Mouse (Mus musculus) ES-Bruce4 (cell line): ENCODE results near the gene Mxra8. TPM values are rescaled to one million over a fixed set of nuclear protein-coding genes. Genes with fewer than 3 reads are reported as not detected.

Experiments used
- H3K27ac ChIP-seq: 2 replicates; pipeline ENCODE4 v1.5.1; 2012; ENCODE audit warnings: low read length, inconsistent platforms; ENCODE audit not compliant: insufficient read depth
- H3K27me3 ChIP-seq: 2 replicates; pipeline ENCODE4 v1.6.1; 2012; ENCODE audit warnings: mild to moderate bottlenecking, low read length, inconsistent platforms; ENCODE audit not compliant: control insufficient read depth, poor library complexity, insufficient read depth, severe bottlenecking
- H3K36me3 ChIP-seq: 2 replicates; pipeline ENCODE4 v1.6.1; 2012; ENCODE audit warnings: inconsistent platforms, mild to moderate bottlenecking, low read length, moderate library complexity; ENCODE audit not compliant: control insufficient read depth, poor library complexity, insufficient read depth, severe bottlenecking
- H3K4me1 ChIP-seq: one replicate; pipeline ENCODE4 v1.8.1; 2011; ENCODE audit warnings: low read length; ENCODE audit not compliant: control insufficient read depth, insufficient read depth
- H3K4me3 ChIP-seq: 2 replicates; pipeline ENCODE4 v1.5.1; 2011; ENCODE audit warnings: low read depth, mild to moderate bottlenecking, low read length
- H3K9ac ChIP-seq: 2 replicates; pipeline ENCODE4 v1.6.1; 2012; ENCODE audit warnings: low read depth, mild to moderate bottlenecking, inconsistent platforms; ENCODE audit not compliant: poor library complexity, severe bottlenecking
- H3K9me3 ChIP-seq: replicated peaks from 2 replicates; pipeline ENCODE4 v1.6.1; 2012; ENCODE audit warnings: mild to moderate bottlenecking, low read length, inconsistent platforms; ENCODE audit not compliant: control insufficient read depth, poor library complexity, insufficient read depth, severe bottlenecking
- CTCF ChIP-seq: IDR thresholded peaks from one replicate; pipeline ENCODE4 v1.8.1; 2011; ENCODE audit warnings: low read depth, low read length
- EP300 ChIP-seq: IDR thresholded peaks from 2 replicates; pipeline ENCODE4 v1.6.1; 2011; ENCODE audit warnings: low read depth, low read length; ENCODE audit not compliant: insufficient read depth
- POLR2A ChIP-seq: IDR thresholded peaks from one replicate; pipeline ENCODE4 v1.8.1; 2011; ENCODE audit warnings: low read length; ENCODE audit not compliant: insufficient read depth
- polyA plus RNA-seq: library from polyadenylated mRNA; stranded (reverse); fragments of >200 nt; gene quantifications from 2 replicates; pipeline ENCODE4 v1.2.4, GENCODE M21; 2011; ENCODE audit warnings: low read depth; ENCODE audit not compliant: missing spikeins, insufficient read depth, insufficient read length

The Mxra8 gene
- polyA plus RNA-seq, 1 experiment: 21.1 TPM

- Histone ChIP-seq H3K36me3 (peaks cover 39% of the 10 kb centered on the region), H3K9me3 (no peaks in the 10 kb centered on the region), H3K4me1 (no peaks in the 10 kb centered on the region), H3K9ac (no peak overlapping the region), H3K27me3 (no peaks in the 10 kb centered on the region), H3K27ac (no peak overlapping the region), H3K4me3 (no peak overlapping the region)
- TF ChIP-seq CTCF (no peak), POLR2A (no peak), EP300 (no peak)
These were observed 46.9 kb downstream of the Mxra8 start for GRCm38 (mm10) chr4:155886330-155886729.

- Histone ChIP-seq H3K27me3 (no peaks in the 10 kb centered on the region), H3K4me1 (no peaks in the 10 kb centered on the region), H3K36me3 (peaks cover 39% of the 10 kb centered on the region), H3K27ac (no peak overlapping the region), H3K9me3 (no peaks in the 10 kb centered on the region), H3K4me3 (no peak overlapping the region), H3K9ac (no peak overlapping the region)
- no peak for TF ChIP-seq CTCF
- no peak for TF ChIP-seq POLR2A
- no peak for TF ChIP-seq EP300
These were observed 48.2 kb downstream of the Mxra8 start for GRCm38 (mm10) chr4:155887674-155888073.

- Histone ChIP-seq H3K36me3 (peaks cover 39% of the 10 kb centered on the region), H3K9me3 (no peaks in the 10 kb centered on the region), H3K4me3 (no peak overlapping the region), H3K27ac (no peak overlapping the region), H3K27me3 (no peaks in the 10 kb centered on the region), H3K4me1 (no peaks in the 10 kb centered on the region), H3K9ac (no peak overlapping the region)
- TF ChIP-seq CTCF (no peak), EP300 (no peak), POLR2A (no peak)
These were observed 48.7 kb downstream of the Mxra8 start for GRCm38 (mm10) chr4:155888181-155888580.

DNA sequence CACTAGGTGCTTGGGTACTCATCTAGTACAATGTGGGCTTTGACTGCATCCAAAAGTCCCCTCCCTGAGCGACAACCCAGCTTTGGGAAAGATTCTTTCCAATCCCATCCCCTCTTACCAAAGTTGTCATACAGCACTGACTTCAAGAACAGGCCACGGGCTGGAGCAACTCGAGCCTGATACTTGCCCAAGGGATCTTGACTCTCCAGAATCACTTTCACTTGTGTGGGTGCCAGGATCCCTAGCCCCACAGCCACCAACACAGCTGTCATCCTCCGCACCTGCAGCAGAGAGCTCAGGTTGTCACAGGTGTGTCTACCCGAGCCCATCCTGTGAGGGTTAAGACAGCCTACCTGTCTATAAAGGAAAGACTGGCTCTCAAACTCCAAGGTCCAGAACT lies 49.8 kb downstream of the Mxra8 start:
- TF ChIP-seq EP300 (no peak), POLR2A (no peak), CTCF (no peak)
- H3K4me3 ChIP-seq: no peak overlapping the region
- no peaks in the 10 kb centered on the region for H3K27me3 ChIP-seq
- H3K9me3 ChIP-seq: no peaks in the 10 kb centered on the region
- H3K4me1 ChIP-seq: no peaks in the 10 kb centered on the region
- H3K27ac ChIP-seq: no peak overlapping the region
- no peak overlapping the region for H3K9ac ChIP-seq
- peaks cover 35% of the 10 kb centered on the region for H3K36me3 ChIP-seq

DNA sequence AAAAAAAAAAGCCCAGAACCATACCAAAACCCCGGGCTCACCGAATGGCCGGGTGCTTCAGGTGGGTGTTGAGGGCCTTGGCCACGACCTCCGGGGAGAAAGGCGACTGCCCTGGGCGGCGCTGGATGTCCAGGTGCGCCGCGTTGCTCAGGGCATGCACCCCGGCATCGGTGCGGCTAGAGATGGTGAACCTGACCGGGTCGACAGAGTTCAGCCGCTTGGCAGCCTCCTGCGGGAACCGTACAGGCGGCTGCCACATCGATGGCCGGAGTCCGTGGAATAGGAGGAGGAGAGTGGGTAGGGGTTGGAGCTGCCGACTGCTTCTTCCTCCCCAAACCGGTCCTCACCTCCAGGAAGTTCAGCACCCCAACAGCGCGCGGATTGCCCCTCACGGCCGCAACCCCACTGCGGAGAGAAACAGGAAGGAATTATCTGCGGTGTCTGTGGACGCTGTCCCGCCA lies 51.6 kb downstream of the Mxra8 start:
- no peaks in the 10 kb centered on the region for H3K9me3 ChIP-seq
- peaks cover 28% of the 10 kb centered on the region for H3K36me3 ChIP-seq
- H3K27ac ChIP-seq: no peak overlapping the region
- TF ChIP-seq EP300 (no peak), POLR2A (no peak), CTCF (no peak)
- no peaks in the 10 kb centered on the region for H3K4me1 ChIP-seq
- H3K27me3 ChIP-seq: no peaks in the 10 kb centered on the region
- H3K9ac ChIP-seq: peak overlapping the region; percentile 78
- H3K4me3 ChIP-seq: peak overlapping the region; percentile 68

GRCm38 (mm10) chr4:155891551-155892001 lies 52.1 kb downstream of the Mxra8 start, which contains the start of the genes Pusl1 and Acap3:
Pusl1 (minus strand) TSS chr4:155891781.
Acap3 (plus strand) TSS chr4:155891822.
- Histone ChIP-seq H3K27ac (no peak within 1 kb of the TSS), H3K27me3 (no peaks in the 10 kb centered on the region), H3K9ac (peak within 1 kb of the TSS; percentile 78), H3K4me3 (peak within 1 kb of the TSS; percentile 77), H3K4me1 (no peaks in the 10 kb centered on the region), H3K36me3 (peaks cover 25% of the 10 kb centered on the region), H3K9me3 (no peaks in the 10 kb centered on the region)
- TF ChIP-seq EP300 (no peak), POLR2A (no peak), CTCF (no peak)
